Mouse (Mus musculus): ENCODE results near the gene Trcg1.

DNA sequence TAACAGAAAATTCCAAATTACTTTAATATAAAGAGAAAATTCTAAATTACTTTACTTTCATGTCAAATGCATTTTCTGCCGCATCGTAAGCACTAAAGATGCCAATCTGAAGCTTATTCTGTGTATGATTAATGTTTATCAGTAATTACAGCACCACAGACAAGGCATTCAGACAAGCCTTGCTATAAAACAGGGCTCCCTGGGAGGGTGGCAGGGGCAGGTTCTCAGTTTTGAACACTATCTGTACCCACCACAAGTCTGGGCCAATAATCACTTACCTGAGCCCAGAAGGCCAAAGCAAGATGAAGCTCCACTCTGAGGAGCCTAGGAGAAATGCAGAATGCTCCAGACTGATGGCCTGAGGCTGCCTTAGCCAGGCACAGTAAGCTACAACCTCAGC is 61.6 kb downstream of the Trcg1 start:
- TF ChIP-seq TAL1 (IDR thresholded peaks at IDR 0.05; ENCODE audit: low read length) (peak; percentile 37; the same call in 1 of the 3 replicates), GATA1 (IDR thresholded peaks at IDR 0.05; ENCODE audit: low read length) (no peak)
